Mouse (Mus musculus) forebrain, postnatal 0 days (tissue): ENCODE results near the gene 1190005I06Rik. TPM values are rescaled to one million over a fixed set of nuclear protein-coding genes. Genes with fewer than 3 reads are reported as not detected.

Experiments used
- ATAC-seq: fragments of 200-750 bp; cut with Nextera tagmentation; 2 replicates; pipeline ENCODE4 v1.8.0; 2017; ENCODE audit warnings: mild to moderate bottlenecking, moderate library complexity
- DNase-seq: peaks from one replicate; pipeline ENCODE4 v3.0.0-alpha.2; 2015
- H3K27ac ChIP-seq: fragments of 300-500 bp; sonication (generic); 2 replicates; pipeline ENCODE4 v1.5.1; 2014; ENCODE audit warnings: low read depth, mild to moderate bottlenecking, antibody characterized with exemption, low read length, moderate library complexity, mixed read lengths
- H3K27me3 ChIP-seq: fragments of 300-500 bp; sonication (generic); 2 replicates; pipeline ENCODE4 v1.6.1; 2014; ENCODE audit warnings: mild to moderate bottlenecking, low read length, mixed read lengths; ENCODE audit not compliant: insufficient read depth
- H3K36me3 ChIP-seq: fragments of 300-500 bp; sonication (generic); 2 replicates; pipeline ENCODE4 v1.6.1; 2014; ENCODE audit warnings: mild to moderate bottlenecking, moderate library complexity; ENCODE audit not compliant: insufficient read depth
- H3K4me1 ChIP-seq: fragments of 300-500 bp; sonication (generic); 2 replicates; pipeline ENCODE4 v1.6.1; 2014; ENCODE audit warnings: antibody characterized with exemption; ENCODE audit not compliant: insufficient read depth
- H3K4me2 ChIP-seq: fragments of 300-500 bp; sonication (generic); 2 replicates; pipeline ENCODE4 v1.6.1; 2014; ENCODE audit warnings: low read depth, mild to moderate bottlenecking, moderate library complexity
- H3K4me3 ChIP-seq: fragments of 300-500 bp; sonication (generic); 2 replicates; pipeline ENCODE4 v1.5.1; 2014; ENCODE audit warnings: low read depth, low read length, mixed read lengths
- H3K9ac ChIP-seq: fragments of 300-500 bp; sonication (generic); 2 replicates; pipeline ENCODE4 v1.6.1; 2014; ENCODE audit warnings: mild to moderate bottlenecking
- H3K9me3 ChIP-seq: fragments of 300-500 bp; sonication (generic); 2 replicates; pipeline ENCODE4 v1.6.1; 2016; ENCODE audit warnings: low read length
- CTCF ChIP-seq: sonication (generic); IDR thresholded peaks from 2 replicates; pipeline ENCODE4 v1.5.1; 2016; ENCODE audit warnings: antibody characterized with exemption, control low read depth, low read depth
- WGBS: fragments of 180-500 bp; shearing (Covaris S2); extraction: QIAGEN DNeasy Blood & Tissue Kit; methylation state at CpG from one replicate; pipeline ENCODE4 v1.1.7; 2014; 5-methylcytosine and 5-hydroxymethylcytosine counted together
- polyA plus RNA-seq: library from polyadenylated mRNA; unstranded; fragments of >200 nt; fragmentation: Nextera tagmentation; extraction: Ambion mirVana; gene quantifications from 2 replicates; pipeline ENCODE4 v1.2.1, GENCODE M21; 2015
- total RNA-seq: library from RNA; depleted of rRNA; stranded (reverse); fragments of >200 nt; gene quantifications from 2 replicates; pipeline ENCODE4 v1.2.3, GENCODE M21; 2014

The 1190005I06Rik gene
- total and polyA plus RNA-seq, 2 experiments from 2014 or later = 18.5 to 21.7 TPM

GRCm38 (mm10) chr8:120644663-120645062 lies 2.8 kb downstream of the 1190005I06Rik start:
- Histone ChIP-seq H3K9me3 (no peaks in the 10 kb centered on the region), H3K9ac (no peak overlapping the region), H3K27ac (peak overlapping the region; percentile 45; the same call in 1 of the 2 replicates), H3K27me3 (no peaks in the 10 kb centered on the region), H3K4me3 (no peak overlapping the region), H3K4me2 (no peak overlapping the region), H3K36me3 (no peaks in the 10 kb centered on the region), H3K4me1 (no peaks in the 10 kb centered on the region)
- no peak for TF ChIP-seq CTCF
- DNase-seq (peak; percentile 80), ATAC-seq (peak; percentile 89)
- WGBS = 38% methylated on average over 7 of the region's 7 CpGs

GRCm38 (mm10) chr8:120642031-120642662 lies 5.3 kb downstream of the 1190005I06Rik start:
- no peaks in the 10 kb centered on the region for H3K4me1 ChIP-seq
- no peaks in the 10 kb centered on the region for H3K9me3 ChIP-seq
- TF ChIP-seq CTCF = 0 out of 2 replicates have a peak, but pooled peaks have one; percentile 4
- ATAC-seq = no peak
- no peak overlapping the region for H3K4me2 ChIP-seq
- no peaks in the 10 kb centered on the region for H3K36me3 ChIP-seq
- no peak overlapping the region for H3K9ac ChIP-seq
- no peak overlapping the region for H3K27ac ChIP-seq
- DNase-seq = no peak
- H3K27me3 ChIP-seq = no peaks in the 10 kb centered on the region
- H3K4me3 ChIP-seq = no peak overlapping the region
- WGBS = 84% methylated on average over 10 of the region's 10 CpGs

GRCm38 (mm10) chr8:120641245-120641644 lies 6.2 kb downstream of the 1190005I06Rik start:
- no peak overlapping the region for H3K9ac ChIP-seq
- no peak overlapping the region for H3K4me3 ChIP-seq
- H3K36me3 ChIP-seq = no peaks in the 10 kb centered on the region
- no peaks in the 10 kb centered on the region for H3K27me3 ChIP-seq
- TF ChIP-seq CTCF = no peak
- DNase-seq (no peak), ATAC-seq (no peak)
- WGBS = 30% methylated on average over 8 of the region's 8 CpGs
- H3K4me1 ChIP-seq = no peaks in the 10 kb centered on the region
- H3K9me3 ChIP-seq = no peaks in the 10 kb centered on the region
- H3K27ac ChIP-seq = no peak overlapping the region
- H3K4me2 ChIP-seq = no peak overlapping the region

GRCm38 (mm10) chr8:120634329-120634839 lies 13.0 kb downstream of the 1190005I06Rik start:
- Histone ChIP-seq H3K9me3 (no peaks in the 10 kb centered on the region), H3K27me3 (no peaks in the 10 kb centered on the region), H3K4me2 (peak overlapping the region; percentile 74), H3K4me1 (0 out of 2 replicates have a peak, but pooled peaks cover 3% of the 10 kb centered on the region), H3K36me3 (no peaks in the 10 kb centered on the region), H3K27ac (no peak overlapping the region), H3K4me3 (peak overlapping the region; percentile 66), H3K9ac (peak overlapping the region; percentile 71)
- WGBS = 2% methylated on average over 40 of the region's 42 CpGs
- TF ChIP-seq CTCF = no peak
- ATAC-seq = peak; percentile 50; the same call in 1 of the 2 replicates
- peak; percentile 24 for DNase-seq

GRCm38 (mm10) chr8:120633665-120634271 lies 13.7 kb downstream of the 1190005I06Rik start:
- peak; percentile 23 for DNase-seq
- 3% methylated on average over 44 of the region's 44 CpGs for WGBS
- peak; percentile 54 for ATAC-seq

GRCm38 (mm10) chr8:120632969-120633664 lies 14.3 kb downstream of the 1190005I06Rik start:
- TF ChIP-seq CTCF = no peak
- Histone ChIP-seq H3K4me2 (peak overlapping the region; percentile 74), H3K27me3 (no peaks in the 10 kb centered on the region), H3K36me3 (no peaks in the 10 kb centered on the region), H3K4me3 (peak overlapping the region; percentile 66), H3K4me1 (0 out of 2 replicates have a peak, but pooled peaks cover 3% of the 10 kb centered on the region), H3K9me3 (no peaks in the 10 kb centered on the region), H3K9ac (peak overlapping the region; percentile 71; the same call in 1 of the 2 replicates), H3K27ac (no peak overlapping the region)
- ATAC-seq = no peak
- DNase-seq = peak; percentile 17
- 34% methylated on average over 17 of the region's 17 CpGs for WGBS

More at GRCm38 (mm10) chr8:120633665-120634271, 13.7 kb downstream of the 1190005I06Rik start:
- TF ChIP-seq CTCF = no peak
- Histone ChIP-seq H3K4me1 (0 out of 2 replicates have a peak, but pooled peaks cover 3% of the 10 kb centered on the region), H3K27me3 (no peaks in the 10 kb centered on the region), H3K9me3 (no peaks in the 10 kb centered on the region), H3K36me3 (no peaks in the 10 kb centered on the region), H3K4me3 (peak overlapping the region; percentile 66), H3K27ac (no peak overlapping the region), H3K9ac (peak overlapping the region; percentile 71), H3K4me2 (peak overlapping the region; percentile 74)
